Mouse (Mus musculus) limb, embryonic 12.5 days (tissue): ENCODE results near the gene Unc5cl. TPM values are rescaled to one million over a fixed set of nuclear protein-coding genes. Genes with fewer than 3 reads are reported as not detected.
A peak's percentile ranks its signal among the peaks of the same experiment; 100 is the strongest.

Source experiments
- ATAC-seq: fragments of 200-750 bp; cut with Nextera tagmentation; 2 replicates; pipeline ENCODE4 v1.8.0; 2017; ENCODE audit warnings: low read depth, moderate TSS enrichment; ENCODE audit not compliant: insufficient number of reproducible peaks, insufficient read depth, low FRiP score, low TSS enrichment
- H3K27ac ChIP-seq: fragments of 300-500 bp; sonication (generic); 2 replicates; pipeline ENCODE4 v1.5.1; 2016; ENCODE audit warnings: mild to moderate bottlenecking, moderate library complexity
- H3K27me3 ChIP-seq: fragments of 300-500 bp; sonication (generic); 2 replicates; pipeline ENCODE4 v1.6.1; 2016; ENCODE audit warnings: mild to moderate bottlenecking, moderate library complexity
- H3K36me3 ChIP-seq: fragments of 300-500 bp; sonication (generic); 2 replicates; pipeline ENCODE4 v1.6.1; 2016; ENCODE audit warnings: mild to moderate bottlenecking, moderate library complexity
- H3K4me1 ChIP-seq: fragments of 300-500 bp; sonication (generic); replicated peaks from 2 replicates; pipeline ENCODE4 v1.6.1; 2016
- H3K4me2 ChIP-seq: fragments of 300-500 bp; sonication (generic); 2 replicates; pipeline ENCODE4 v1.6.1; 2016; ENCODE audit warnings: mild to moderate bottlenecking, moderate library complexity
- H3K4me3 ChIP-seq: fragments of 300-500 bp; sonication (generic); replicated peaks from 2 replicates; pipeline ENCODE4 v1.5.1; 2016; ENCODE audit warnings: mild to moderate bottlenecking
- H3K9ac ChIP-seq: fragments of 300-500 bp; sonication (generic); replicated peaks from 2 replicates; pipeline ENCODE4 v1.6.1; 2016; ENCODE audit warnings: mild to moderate bottlenecking, moderate library complexity
- H3K9me3 ChIP-seq: fragments of 300-500 bp; sonication (generic); 2 replicates; pipeline ENCODE4 v1.6.1; 2016; ENCODE audit warnings: mild to moderate bottlenecking, moderate library complexity
- WGBS: fragments of 180-500 bp; shearing (Covaris S2); methylation state at CpG from one replicate; pipeline ENCODE4 v1.1.7; 2016; 5-methylcytosine and 5-hydroxymethylcytosine counted together
- polyA plus RNA-seq: library from polyadenylated mRNA; unstranded; fragments of >200 nt; fragmentation: Nextera tagmentation; extraction: Ambion mirVana; gene quantifications from 2 replicates; pipeline ENCODE4 v1.2.1, GENCODE M21; 2016

Gene Unc5cl
- polyA plus RNA-seq, 1 experiment from 2014 or later = 0.28 TPM

DNA sequence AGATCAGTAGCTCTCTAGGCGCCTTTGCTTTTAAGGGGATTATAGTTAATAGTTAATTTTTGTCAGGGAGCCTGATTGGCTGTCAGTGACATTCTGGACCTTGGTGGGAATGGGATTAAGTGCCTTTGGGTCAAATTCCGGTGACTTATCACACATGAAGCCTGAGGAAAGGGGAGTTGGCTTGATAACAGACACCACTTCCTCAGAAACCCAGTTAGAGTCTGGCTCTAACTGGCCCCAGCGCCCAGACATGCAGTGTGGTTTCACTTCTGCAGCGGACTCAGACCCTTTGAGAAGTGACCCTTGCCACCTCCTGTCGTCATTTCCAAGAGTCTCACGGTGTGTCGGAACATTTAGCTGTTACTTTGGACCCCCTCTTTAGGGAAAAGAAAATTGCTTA, 36.5 kb upstream of the Unc5cl start:
- no peak overlapping the region for H3K9ac ChIP-seq
- H3K27me3 ChIP-seq = no peaks in the 10 kb centered on the region
- H3K4me1 ChIP-seq = no peaks in the 10 kb centered on the region
- no peak overlapping the region for H3K27ac ChIP-seq
- 82% methylated on average over 7 of the region's 7 CpGs for WGBS
- no peaks in the 10 kb centered on the region for H3K9me3 ChIP-seq
- H3K36me3 ChIP-seq = peaks cover 53% of the 10 kb centered on the region
- H3K4me3 ChIP-seq = no peak overlapping the region
- H3K4me2 ChIP-seq = no peak overlapping the region
- no peak for ATAC-seq

DNA sequence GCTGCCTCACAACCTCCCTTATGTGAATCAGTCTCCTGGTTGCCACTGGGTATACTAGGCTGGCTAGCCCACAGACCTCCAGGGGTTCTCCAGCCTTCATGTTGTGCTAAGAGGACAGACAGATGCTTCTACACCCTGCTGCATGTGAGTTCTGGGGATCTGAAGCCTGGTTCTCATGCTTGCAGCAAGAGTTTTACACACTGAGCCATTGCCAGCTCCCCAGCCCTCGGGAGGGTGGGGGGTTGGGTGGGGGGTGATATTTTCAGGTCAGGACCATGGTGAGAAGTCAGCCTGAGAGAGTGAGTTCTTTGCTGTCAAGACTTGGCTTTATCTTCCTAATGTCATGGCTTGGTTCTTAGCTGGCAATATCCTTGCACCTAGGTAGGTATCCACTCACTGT, 35.9 kb upstream of the Unc5cl start:
- Histone ChIP-seq H3K4me2 (no peak overlapping the region), H3K9me3 (no peaks in the 10 kb centered on the region), H3K4me3 (no peak overlapping the region), H3K27me3 (no peaks in the 10 kb centered on the region), H3K4me1 (no peaks in the 10 kb centered on the region), H3K27ac (no peak overlapping the region), H3K36me3 (peaks cover 48% of the 10 kb centered on the region), H3K9ac (no peak overlapping the region)
- whole genome bisulfite sequencing = 88% methylated on average over 1 of the region's 1 CpGs
- ATAC-seq = no peak

DNA sequence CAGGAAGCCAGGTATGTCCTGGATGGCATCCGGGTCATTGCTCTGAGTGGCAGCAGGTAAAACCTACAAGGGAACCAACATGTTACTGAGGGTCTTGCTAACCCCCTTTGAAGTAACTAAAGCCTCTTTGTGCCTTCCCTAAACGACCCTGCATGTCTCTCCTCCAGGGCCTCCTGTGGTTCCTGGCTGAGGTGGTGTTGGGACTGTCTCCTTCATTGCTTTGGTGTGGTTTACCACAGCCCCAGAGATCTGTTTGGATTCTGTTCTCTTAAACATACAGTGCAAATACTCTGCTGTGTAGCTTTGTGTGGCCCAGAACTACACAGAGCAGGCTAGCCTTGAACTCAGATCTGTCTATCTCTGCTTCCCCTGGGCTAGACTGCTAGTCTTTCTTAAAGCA, 35.1 kb upstream of the Unc5cl start:
- Histone ChIP-seq H3K27ac (no peak overlapping the region), H3K4me3 (no peak overlapping the region), H3K9me3 (no peaks in the 10 kb centered on the region), H3K36me3 (peaks cover 40% of the 10 kb centered on the region), H3K4me1 (no peaks in the 10 kb centered on the region), H3K9ac (no peak overlapping the region), H3K27me3 (no peaks in the 10 kb centered on the region), H3K4me2 (no peak overlapping the region)
- no peak for ATAC-seq
- 66% methylated on average over 2 of the region's 2 CpGs for WGBS

DNA sequence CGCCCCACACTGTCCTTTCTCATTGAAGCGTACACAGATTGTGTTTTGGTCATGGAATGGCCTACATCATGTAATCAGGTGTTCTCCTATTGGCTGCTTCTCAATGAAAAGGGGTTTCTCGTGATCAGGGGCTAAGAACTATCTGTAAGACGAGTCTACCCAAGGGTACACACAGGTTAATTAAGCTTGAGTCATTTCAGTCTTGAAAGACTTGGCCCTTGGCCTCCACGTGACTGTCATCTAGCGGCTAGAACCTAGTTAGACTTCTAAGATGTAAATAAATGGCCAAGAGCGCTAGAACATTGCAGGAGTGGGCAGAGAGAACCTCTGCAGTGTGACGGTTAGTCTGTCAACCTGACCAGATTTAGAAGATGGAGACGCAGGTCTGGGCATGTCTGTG, 30.5 kb upstream of the Unc5cl start:
- H3K4me2 ChIP-seq = no peak overlapping the region
- H3K27ac ChIP-seq = no peak overlapping the region
- WGBS = 87% methylated on average over 9 of the region's 9 CpGs
- no peak overlapping the region for H3K4me3 ChIP-seq
- no peak overlapping the region for H3K9ac ChIP-seq
- H3K27me3 ChIP-seq = no peaks in the 10 kb centered on the region
- ATAC-seq = no peak
- H3K36me3 ChIP-seq = no peaks in the 10 kb centered on the region
- no peaks in the 10 kb centered on the region for H3K9me3 ChIP-seq
- H3K4me1 ChIP-seq = peaks cover 33% of the 10 kb centered on the region

DNA sequence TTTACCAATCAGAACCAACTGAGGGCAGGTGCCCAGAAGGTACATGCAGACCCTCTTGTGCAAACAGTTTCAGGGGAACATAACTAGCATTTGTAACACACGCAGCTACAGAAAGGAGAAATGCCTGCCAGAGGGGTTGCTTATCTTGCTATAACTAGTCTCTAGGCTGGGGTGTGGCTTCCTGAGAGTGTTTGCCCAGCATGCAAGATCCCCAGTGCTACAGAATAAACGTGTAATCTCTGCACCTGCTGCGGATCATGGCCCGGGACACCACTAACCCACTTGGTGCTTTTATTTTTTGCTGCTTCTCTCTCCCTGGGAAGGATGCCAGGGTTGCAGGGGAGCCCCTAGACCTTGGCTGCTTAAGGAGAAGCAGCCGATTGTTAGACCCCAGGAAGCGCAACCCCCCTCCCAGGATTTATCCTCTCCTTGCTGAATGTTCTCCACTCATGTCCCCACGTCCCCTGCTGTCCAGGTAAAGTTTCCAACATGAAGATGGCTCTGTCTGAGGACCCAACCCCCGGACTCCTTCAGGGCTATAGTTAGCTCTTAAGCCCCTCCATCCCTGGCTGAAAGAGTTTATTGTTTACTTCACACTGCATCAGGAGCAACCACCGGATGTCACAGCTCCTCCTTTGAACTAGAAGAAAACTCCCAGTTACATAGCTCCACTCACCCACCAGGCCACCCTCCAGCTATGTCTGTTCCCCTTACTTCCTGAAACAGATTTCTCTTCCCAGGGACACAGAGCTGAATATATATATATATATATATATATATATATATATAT, 28.7 kb upstream of the Unc5cl start:
- Histone ChIP-seq H3K36me3 (no peaks in the 10 kb centered on the region), H3K9me3 (no peaks in the 10 kb centered on the region), H3K9ac (no peak overlapping the region), H3K4me3 (no peak overlapping the region), H3K27ac (no peak overlapping the region), H3K4me1 (peaks cover 33% of the 10 kb centered on the region), H3K27me3 (no peaks in the 10 kb centered on the region), H3K4me2 (no peak overlapping the region)
- ATAC-seq = no peak
- 47% methylated on average over 9 of the region's 9 CpGs for WGBS

DNA sequence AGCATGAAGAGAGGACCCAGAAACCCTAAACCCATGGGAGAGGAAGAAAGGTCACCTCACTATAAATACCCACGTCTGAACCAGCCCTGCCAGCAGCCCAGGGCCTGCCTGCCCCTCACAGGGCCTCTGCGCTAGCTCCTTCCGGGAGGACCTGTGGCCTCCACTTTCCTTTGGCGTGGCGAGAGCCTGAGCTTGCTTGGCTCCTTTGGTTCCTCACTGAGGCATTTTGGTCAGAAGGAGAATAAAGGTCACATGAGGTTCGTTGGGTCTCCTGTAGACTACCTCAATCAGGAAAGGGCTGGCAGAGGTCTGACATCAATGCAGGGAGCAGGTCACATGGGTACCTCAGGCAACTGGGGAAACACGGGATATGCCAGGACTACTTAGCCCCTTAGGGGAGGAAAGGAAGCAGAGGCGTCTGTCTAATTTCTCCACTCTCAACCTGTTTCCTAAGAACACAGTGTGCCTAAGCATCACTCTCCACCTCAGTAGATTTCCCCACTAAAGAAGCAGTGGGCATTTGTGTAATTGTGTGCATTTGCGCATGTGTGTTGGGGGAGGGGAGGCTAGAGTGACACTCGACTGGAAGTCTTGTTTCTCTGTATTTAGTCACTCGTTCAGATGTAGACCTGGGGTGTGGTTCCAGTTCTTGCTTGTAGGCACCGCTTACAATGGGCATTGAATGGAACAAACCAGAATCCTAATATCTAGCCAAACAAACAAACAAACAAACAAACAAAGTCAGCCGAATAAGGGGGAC, 27.5 kb upstream of the Unc5cl start:
- Histone ChIP-seq H3K9ac (no peak overlapping the region), H3K27ac (peak overlapping the region; percentile 45; the same call in 1 of the 2 replicates)

DNA sequence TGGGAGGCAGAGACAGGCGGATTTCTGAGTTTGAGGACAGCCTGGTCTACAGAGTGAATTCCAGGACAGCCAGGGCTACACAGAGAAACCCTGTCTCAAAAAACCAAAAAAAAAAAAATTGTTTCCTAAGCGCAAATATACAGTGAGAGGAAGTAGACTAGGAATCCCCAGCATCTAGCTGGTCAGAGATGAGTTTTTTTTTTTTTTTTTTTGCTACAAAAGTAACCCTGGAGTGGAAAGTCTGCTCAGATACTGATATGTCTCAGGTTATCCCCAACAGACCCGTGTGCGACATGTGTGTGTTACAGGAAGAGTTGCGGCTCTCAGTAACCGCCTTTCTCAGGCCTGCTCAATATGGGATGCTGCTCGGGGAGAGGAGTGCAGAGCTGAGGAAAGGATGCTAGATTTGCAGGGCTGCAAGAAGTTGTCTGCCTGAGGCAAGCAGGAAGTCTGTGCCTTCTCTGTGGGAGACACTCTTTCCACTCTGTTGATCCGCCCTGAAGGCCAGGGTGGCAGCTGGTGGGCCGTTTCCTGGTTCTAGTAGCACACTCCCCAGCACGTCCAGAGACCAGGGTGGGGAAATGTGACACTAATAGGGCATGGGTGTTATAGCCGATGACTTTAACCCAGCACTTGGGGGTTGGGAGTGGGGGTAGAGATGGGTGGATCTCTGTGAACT, 26.7 kb upstream of the Unc5cl start:
- Histone ChIP-seq H3K9ac (no peak overlapping the region), H3K36me3 (no peaks in the 10 kb centered on the region), H3K27me3 (no peaks in the 10 kb centered on the region), H3K4me2 (no peak overlapping the region), H3K4me3 (no peak overlapping the region), H3K4me1 (peaks cover 41% of the 10 kb centered on the region), H3K27ac (peak overlapping the region; percentile 4; the same call in 1 of the 2 replicates), H3K9me3 (no peaks in the 10 kb centered on the region)
- no peak; the same call in 1 of the 2 replicates for ATAC-seq
- 58% methylated on average over 11 of the region's 11 CpGs for WGBS

More for the DNA sequence above, 27.5 kb upstream of the Unc5cl start:
- no peak for ATAC-seq
- H3K9me3 ChIP-seq = no peaks in the 10 kb centered on the region
- H3K27me3 ChIP-seq = no peaks in the 10 kb centered on the region
- no peak overlapping the region for H3K4me2 ChIP-seq
- H3K36me3 ChIP-seq = no peaks in the 10 kb centered on the region
- peaks cover 33% of the 10 kb centered on the region for H3K4me1 ChIP-seq
- H3K4me3 ChIP-seq = no peak overlapping the region
- 61% methylated on average over 13 of the region's 13 CpGs for WGBS

DNA sequence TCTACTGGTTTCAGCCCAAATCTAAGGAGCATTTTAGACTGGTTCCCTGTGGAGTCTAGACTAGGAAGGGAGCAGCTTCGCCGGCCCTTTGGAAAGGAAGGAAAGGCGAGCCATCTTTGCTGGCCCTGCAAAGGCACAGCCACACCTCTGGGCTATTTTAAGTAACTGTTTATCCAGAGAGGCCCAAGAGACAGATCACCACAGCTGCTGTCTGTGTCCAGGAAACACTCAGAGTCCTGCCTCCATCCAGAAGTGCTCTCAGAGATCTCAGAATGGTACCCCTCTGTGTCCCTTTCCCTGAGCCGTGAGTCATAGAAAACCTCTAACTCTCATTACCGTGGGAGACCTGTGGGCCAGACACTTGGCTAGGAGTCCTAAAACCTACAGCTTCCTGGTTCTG, 24.3 kb upstream of the Unc5cl start:
- ATAC-seq = no peak
- no peaks in the 10 kb centered on the region for H3K36me3 ChIP-seq
- H3K9ac ChIP-seq = no peak overlapping the region
- peaks cover 37% of the 10 kb centered on the region for H3K4me1 ChIP-seq
- H3K4me2 ChIP-seq = 0 out of 2 replicates have a peak overlapping the region, but pooled peaks have one; percentile 8
- 40% methylated on average over 5 of the region's 5 CpGs for WGBS
- H3K27me3 ChIP-seq = no peaks in the 10 kb centered on the region
- H3K4me3 ChIP-seq = no peak overlapping the region
- H3K27ac ChIP-seq = peak overlapping the region; percentile 31
- no peaks in the 10 kb centered on the region for H3K9me3 ChIP-seq

DNA sequence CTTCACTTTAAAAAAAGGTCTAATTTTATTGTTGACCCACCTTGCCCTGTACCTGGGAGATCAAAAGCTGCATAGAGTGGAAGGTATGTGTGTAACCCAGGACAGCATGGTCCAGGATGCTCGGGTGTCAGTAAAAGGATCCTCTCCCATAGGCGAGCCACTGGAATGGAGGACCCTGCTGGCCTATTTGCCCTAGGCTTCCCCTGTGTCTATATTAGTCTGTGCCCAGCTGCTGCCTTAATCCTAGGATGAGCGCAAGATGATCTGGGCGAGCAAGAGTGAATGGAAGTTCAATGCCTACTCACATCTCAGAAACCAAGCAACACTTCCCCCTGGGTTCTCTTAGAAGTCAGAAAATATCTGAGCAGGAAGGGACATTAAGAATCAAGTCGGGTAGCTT, 23.6 kb upstream of the Unc5cl start:
- H3K36me3 ChIP-seq = no peaks in the 10 kb centered on the region
- H3K9me3 ChIP-seq = no peaks in the 10 kb centered on the region
- peaks cover 37% of the 10 kb centered on the region for H3K4me1 ChIP-seq
- no peaks in the 10 kb centered on the region for H3K27me3 ChIP-seq
- no peak for ATAC-seq
- WGBS = 78% methylated on average over 5 of the region's 5 CpGs
- no peak overlapping the region for H3K4me2 ChIP-seq
- no peak overlapping the region for H3K4me3 ChIP-seq
- no peak overlapping the region for H3K9ac ChIP-seq
- peak overlapping the region; percentile 31; the same call in 1 of the 2 replicates for H3K27ac ChIP-seq

DNA sequence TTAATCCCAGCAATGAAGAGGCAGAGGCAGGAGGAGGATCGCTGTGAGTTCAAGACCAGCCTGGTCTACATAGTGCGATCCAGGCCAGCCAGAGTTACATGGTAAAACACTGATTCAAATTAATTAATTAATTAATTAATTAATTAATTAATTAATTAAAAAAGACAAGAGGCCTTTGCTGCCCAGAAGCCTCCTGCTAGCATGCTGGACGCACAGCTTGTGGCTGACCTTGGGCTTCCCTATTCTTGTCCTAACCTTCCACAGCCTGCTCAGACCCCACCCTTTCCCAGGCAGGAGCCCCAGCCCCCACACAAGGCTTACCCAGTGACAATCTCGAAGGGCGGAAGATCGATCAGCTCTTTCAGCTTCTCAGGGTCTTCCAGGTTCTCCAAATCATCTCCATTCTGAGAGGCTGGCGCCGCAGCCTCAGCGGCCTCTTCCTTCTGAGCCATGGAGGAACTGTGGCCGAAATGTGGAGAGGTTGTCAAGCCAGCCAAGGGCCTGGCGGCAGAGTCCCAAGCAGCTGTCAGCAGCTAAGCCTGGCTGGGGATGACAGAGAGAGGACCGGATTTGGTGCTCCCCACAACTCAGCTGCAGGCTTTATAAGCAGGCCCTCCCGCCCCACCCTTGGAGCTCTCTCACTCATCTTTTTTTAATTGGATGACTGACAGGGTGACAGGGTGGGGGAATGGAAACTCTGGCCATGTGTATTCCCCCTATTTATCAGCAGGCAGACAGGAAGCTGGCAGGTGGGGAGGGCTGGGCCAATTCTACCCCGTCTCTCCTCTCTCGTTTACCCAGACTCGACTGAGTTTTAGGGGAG, 22.3 kb upstream of the Unc5cl start, which contains the start of gene Apobec2:
Apobec2 (minus strand) TSS at position 773 of the 823 bp plus-strand sequence.
- Histone ChIP-seq H3K9ac (no peak within 1 kb of the TSS), H3K4me1 (peaks cover 39% of the 10 kb centered on the region), H3K4me2 (no peak within 1 kb of the TSS), H3K27ac (no peak within 1 kb of the TSS), H3K4me3 (no peak within 1 kb of the TSS), H3K36me3 (no peaks in the 10 kb centered on the region), H3K9me3 (no peaks in the 10 kb centered on the region), H3K27me3 (no peaks in the 10 kb centered on the region)
- WGBS = 72% methylated on average over 16 of the region's 16 CpGs
- ATAC-seq = no peak
